Mouse (Mus musculus) cerebellum, adult 9-11 months (tissue): Measurements from ENCODE around the gene Gfra1.

Experiments
- DNase-seq: peaks from one replicate; pipeline ENCODE4 v3.0.0; 2022

Gene Gfra1

DNA sequence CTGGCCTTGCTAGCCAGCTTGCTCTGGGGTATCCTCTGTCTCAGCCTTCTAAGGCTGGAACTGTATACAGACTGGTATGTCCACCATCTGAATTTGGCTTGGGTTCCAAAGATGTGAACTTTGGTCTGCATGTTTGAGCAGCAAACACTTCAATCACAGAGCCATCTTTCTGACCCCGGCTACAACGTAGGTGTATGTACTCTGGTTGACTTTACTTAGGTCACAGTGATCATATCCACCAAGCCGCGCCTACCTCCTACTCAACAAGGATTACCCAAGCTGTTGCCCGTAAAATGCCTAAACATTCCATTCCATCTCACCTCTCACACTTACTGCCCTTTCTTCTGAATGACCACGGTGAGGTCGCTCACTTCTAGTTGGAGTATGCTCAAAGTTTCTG, 14.5 kb downstream of the Gfra1 start:
- no peak for DNase-seq

DNA sequence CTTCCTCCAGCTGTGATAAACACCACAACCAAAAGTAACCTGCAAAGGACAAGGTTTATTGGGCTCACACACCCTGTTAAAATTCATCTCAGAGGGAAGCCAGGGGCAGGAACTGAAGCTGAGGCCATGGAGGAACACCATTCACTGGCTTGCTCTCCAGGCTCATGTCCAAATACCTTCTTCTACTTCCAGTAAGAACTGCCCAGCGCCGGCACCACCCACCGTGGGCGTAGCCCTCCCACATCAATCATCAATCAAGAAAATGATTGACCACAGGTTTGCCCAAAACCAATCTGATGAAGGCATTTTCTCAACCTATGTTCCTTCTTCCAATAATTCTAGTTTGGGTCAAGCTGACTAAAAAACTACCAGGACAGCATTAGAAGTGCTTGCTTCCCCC, 16.9 kb downstream of the Gfra1 start:
- no peak for DNase-seq

DNA sequence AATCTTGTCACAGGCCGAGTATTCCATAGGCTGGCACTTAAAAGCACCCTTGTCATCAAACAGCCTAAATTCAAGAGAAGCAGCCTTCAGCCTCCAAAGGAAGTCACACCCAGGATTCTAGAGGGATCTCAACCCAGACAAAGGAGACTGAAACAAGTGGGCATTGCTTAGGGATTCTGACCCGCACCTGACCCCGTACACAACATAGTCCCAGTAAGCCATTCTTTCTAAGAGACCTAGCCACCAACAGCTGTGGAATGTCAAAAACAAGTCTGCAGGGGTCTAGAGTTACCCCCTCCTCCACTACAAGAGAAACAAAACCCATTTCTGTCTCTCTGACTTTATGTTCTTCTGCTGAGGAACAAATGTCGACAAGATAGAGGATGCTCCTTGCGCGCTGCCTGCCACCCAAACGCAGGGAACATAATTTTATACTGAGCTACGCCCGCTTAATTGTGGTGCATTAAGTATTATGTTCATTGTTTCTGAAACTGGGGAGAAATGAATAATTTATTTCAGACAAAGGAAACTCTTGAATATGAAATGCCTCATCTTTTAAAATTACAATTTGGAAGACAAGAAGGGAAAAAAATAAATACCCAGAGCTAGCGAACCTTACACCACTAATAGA, 18.2 kb downstream of the Gfra1 start:
- no peak for DNase-seq

DNA sequence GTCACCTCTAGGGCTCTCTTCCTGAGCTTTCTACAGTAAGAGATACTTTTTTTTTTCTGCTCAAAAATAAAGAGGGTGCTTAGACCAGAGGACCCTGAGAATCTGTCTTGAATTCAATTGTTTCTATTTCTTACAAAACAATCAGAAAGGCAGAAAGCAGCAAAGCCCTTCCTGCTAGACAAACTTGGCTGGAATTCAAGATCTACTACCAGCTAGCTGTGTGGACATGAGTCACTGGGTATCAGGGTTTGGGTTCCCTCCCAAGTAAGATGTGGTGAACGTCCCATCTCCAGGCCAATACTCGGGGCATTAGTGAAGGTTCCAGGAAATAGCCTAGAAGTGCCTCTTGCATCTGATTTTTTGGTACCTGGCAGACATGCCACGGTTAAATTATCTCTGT, 18.8 kb downstream of the Gfra1 start:
- DNase-seq: no peak

DNA sequence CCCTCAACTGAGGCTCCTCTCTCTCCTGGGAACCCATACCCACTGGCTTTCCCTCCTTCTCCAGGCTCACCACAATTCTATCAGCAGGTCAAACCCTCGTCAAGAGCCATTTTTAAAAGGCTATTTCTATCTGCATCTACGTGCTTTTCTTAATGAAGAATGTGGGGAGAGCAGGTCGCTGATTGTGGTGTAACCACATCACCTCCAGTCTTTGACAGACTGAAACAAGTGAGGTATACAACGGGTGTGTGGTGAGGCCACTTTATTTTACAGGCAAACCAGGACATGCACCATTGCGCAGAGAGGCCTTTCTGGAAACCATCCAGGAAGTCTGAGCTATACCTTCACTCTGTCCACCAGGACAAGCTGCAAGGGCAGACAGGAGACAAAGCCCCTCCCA, 19.8 kb downstream of the Gfra1 start:
- no peak for DNase-seq

DNA sequence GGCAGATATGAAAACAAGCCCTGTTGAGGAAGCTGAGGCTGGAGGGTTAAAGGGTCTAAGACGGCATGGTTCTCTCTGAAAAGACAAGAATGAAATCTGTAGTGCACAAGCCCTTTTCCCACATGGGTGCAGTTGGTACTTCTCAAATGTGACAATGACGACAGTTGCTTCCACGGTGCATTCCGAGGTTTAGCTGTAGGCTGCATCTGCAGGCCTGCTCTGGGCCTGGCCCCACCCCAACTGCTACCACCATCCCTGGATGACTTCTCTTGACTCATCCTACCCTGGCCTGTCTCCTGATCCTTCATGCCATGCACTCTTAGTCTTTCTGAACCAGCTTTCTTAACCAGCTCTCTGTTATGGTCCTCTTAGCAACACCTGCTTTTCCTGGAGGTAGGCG, 22.9 kb downstream of the Gfra1 start:
- no peak for DNase-seq

DNA sequence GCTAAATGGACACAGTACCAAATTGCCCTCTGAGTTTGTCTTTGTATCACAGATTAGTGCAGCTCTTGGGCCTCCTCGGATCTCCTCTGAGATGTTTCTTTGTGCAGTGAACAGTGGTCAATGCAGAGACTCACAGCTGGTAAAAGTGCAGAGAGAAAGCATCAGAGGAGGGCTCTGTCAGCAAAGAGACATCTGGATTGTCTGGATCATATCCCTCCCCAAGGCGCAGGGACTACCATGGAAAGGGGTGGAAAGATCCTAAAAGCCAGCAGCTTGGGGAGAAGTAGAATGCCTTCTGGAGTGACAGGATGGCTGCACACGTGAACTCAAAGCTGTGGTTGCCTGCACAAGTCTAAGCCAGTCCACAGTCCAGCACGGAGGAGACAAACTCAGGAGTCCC, 27.2 kb downstream of the Gfra1 start:
- DNase-seq: no peak

DNA sequence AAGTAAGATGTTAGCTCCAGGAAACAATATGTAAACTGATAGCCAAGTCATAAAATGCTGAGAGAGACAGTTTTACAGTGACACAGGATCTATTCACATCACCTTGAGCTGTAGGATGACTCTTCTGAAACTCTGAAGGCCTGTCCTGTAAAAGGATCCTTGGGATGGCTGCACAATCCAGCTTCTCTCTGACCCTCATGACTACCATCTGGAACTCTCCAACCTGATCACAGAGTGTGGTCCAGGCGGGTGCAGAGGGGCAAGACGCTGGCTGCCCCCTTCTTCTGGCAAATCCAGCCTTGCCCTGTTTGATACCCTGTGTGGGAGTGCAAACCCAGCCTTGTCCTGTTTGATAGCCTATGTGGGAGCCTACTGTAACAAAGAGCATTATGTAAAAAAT, 28.4 kb downstream of the Gfra1 start:
- DNase-seq: no peak

DNA sequence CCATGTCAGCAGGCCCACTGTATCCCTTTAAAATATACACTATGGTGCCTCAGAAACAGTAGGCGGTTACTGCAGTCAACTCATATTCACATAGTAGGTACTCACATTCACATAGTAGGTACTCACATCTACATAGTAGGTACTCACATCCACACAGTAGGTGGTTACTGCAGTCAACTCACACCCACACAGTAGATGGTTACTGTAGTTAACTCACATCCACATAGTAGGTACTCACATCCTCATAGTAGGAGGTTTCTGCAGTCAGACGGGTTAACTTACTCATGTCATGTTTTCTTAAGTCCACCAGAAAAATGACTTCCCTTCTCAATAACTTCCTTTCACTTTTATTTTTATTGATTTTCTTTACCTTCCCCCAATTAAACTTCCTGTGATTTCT, 30.8 kb downstream of the Gfra1 start:
- no peak for DNase-seq

DNA sequence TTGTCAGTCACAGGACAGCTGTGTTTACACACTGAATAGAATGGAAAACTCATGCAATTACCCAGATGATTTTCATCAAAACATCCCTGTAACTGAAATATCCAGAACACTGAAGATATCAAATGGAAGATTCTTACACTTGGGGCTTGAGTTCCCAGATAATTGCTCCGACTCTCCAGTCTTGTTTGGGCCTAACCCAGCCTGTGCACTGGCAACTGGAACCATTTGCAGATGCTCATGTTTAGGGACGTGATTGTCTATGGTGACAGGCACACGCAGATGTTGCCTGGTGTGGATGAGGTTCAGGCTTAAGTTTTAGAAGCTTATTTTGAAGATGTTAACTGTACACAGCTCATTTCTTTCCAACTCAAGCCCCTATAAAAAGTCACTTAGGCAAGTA, 31.5 kb downstream of the Gfra1 start:
- DNase-seq: no peak

DNA sequence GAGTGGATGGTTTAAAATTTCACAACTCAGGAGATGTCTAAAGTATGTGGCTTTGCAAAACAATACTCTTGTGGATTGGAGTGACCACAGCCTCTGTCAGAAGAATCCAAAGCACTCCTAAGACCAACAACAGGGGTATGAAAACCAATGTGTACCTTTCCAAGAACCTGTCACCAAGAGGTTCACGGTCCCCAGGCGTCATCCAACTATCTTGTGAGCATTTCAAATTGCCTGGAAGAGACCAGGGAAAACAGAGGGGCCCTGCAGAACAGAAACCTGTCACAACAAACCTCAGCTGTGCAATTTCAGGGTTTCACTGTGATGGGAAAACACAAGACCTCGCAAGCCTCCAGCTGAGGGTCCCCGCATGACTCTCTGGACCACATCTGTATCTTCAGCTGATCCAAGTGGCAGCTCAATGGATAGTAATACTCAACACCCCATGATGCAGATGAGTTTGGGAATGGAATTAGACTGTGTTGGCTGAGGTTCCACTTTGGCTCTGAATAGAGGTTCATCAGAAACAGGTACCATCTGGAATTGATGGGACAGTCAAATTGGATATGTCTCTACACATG, 32.7 kb downstream of the Gfra1 start:
- DNase-seq: no peak

DNA sequence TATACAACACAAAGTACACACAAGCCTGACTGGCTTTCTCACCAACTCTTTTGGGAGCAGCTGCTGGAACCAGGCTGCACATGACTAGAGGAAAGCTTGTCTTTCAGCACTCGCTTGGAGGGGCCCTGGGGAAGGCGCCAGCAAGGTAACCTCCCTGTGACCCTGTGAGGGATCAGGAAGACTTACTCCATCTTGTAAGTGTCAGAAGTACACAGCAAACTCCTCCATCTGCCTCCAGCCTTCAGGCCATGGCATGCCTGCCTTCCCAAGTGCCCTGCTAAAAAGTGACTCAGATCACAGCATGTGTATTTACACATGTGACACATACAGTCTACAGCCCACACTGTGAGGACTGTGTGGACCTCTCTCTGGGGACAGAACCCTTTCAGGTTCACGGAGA, 36.0 kb downstream of the Gfra1 start:
- no peak for DNase-seq

DNA sequence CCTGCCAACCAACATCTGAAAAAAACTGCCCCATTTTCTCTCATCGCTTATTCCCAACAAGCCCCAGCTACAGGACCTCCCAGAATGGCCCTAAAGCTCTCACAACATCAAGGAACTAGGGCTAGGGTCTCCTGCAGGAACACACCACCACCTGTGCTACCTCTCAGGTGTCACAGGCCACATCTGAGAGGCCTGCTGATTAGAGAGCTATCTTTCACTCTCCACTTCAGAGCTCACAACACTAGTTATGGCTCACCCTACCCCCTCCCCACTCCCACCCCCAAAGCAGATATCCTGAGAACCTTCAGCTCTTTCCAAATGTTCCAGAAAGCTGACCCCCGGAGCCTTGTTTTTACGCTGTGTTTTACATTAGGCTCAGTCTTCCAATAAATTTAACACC, 36.4 kb downstream of the Gfra1 start:
- no peak for DNase-seq

DNA sequence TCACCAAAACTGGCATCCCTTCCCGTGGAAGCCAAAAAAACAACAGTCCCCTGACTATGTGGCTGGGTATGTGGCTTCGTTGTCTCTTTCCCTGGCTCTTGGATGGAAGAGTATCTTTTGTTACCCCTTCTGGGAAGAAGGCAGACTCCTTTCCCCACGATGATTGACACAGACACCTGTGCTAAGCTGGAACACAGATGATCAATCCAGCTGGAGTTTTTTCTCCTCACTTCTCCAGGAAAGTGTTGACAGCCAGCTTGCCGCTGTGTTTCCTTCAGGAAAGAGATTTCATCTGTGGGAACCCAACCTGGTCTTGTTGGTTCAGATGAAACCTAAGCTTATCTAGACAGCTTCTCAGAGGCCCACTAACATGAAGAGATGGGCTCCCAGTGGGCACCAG, 40.5 kb downstream of the Gfra1 start:
- no peak for DNase-seq

DNA sequence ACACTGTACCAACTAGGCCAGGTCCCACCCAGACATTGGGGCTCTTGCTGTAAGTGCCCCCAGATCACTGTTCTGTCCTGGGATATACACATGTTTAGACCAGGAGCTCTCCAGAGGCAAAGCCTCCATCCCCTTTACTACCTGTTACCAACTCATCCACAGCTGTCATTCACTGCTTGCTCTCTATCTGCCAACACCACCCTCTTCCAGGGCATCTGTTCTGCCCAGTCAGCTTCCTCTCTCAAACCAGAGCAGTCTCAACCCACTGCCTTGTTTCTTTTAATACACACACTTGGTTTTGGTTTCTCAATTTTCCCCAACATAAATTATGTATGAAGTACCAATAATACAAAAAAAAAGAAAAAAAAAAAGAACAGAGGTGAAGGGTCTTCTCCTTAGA, 41.0 kb downstream of the Gfra1 start:
- DNase-seq: no peak

DNA sequence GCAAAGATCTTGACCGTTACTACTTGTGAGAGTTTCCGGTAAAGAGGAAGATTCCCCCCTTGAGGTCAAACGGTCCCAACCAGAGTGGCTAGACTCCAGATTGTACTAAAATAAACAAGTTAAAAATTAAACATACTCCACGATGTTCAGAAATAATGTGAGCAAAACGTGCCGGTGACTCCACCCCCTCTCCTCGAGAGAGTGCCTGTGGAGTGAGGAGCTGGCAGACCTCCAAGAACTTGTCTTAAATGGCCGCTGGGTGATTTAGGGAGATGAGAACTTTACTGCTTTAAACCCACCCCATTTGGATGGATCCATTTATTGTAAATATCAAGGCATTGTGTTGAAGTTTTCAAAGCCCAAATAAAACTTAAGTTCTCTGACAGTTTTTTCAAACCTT, 42.4 kb downstream of the Gfra1 start:
- no peak for DNase-seq

DNA sequence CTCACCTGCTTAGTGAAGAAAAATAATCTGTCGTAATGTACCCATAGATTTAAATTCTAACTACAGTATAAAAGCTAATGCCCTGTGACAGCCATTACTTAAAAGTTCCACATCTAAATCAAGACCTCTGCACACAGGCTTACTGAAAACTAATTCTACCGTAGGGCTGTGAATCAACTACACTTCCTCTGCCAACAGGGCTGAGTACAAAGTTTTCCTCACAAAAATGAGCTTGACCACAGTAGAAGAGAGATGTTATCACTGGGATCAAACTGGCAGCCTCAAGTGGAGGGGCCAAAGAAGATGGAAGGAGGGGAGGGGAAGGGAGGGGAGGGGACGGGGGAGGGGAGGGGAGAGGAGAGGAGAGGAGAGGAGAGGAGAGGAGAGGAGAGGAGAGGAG, 42.9 kb downstream of the Gfra1 start:
- DNase-seq: no peak

DNA sequence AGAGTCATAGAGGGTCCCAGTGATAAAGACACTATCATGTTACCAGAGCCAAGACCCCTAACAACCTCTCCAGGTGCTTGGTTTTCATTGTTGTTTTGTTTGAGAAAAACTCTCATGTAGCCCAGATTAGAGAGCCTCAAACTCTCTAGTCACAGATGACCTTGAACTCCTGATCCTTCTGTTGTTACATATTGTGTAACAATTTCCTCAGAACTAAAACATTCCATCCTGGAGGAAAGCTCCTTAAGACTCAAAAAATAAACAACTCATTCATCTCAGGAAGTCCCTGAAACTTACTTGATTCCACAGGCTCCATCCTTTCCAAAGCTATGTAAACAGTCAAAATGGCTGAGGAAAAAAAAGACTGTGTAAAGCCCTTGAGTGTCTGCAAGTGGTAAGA, 49.0 kb downstream of the Gfra1 start:
- no peak for DNase-seq

DNA sequence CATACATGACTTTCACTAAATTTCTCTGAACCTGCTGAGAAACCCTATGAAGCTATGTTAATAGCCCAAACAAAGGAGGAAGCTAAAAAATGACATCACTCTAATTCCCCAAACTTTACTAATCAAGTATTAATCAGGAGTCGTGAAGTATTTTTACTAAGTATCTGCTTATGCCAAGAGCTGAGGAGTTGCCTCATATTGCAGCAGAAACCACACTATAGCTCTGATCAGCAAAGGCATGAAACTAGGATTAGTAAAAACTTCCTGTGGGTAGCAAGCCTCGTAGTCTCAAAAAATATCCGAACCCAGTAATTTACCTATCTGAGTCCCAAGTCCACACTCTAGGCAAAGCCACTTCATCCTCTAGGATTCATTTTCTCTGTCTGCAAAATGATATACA, 55.5 kb downstream of the Gfra1 start:
- DNase-seq: no peak

DNA sequence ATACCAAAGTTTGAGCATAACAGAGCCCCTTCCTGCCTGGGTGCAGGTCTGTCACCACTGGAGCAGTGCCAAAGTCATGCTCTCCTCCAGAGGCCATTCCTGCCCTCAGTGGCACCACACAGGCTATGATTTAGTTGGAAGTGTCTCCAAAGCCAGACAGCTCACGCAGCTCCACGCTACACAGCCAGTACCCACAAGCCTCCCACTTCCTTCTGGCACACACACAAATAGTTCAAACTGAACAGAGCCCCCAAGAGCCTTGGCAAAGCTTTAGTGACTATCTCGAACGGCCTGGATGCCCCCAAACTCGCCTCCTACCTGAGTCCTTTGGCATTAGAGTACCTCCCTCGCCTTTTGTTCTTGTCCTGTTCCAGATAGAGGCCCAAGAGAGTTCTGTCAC, 56.5 kb downstream of the Gfra1 start:
- DNase-seq: no peak

DNA sequence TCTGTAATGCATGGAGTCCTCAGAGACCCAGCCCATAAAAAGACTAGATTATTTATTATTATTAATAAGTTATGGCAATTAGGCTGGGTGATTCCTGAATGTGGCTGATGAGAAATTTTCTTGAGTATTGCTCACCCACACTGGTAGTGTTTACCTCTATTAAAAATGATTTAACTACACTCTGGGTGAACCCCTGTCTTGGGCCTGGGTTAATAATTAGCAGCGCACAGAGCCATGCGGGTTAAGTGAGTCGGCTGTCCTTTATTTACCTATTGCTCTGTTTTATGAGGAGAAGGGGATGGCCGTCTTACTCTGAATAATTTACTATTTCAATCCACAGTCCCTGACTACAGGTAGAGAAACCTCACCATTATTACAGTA, 59.1 kb downstream of the Gfra1 start:
- no peak for DNase-seq

DNA sequence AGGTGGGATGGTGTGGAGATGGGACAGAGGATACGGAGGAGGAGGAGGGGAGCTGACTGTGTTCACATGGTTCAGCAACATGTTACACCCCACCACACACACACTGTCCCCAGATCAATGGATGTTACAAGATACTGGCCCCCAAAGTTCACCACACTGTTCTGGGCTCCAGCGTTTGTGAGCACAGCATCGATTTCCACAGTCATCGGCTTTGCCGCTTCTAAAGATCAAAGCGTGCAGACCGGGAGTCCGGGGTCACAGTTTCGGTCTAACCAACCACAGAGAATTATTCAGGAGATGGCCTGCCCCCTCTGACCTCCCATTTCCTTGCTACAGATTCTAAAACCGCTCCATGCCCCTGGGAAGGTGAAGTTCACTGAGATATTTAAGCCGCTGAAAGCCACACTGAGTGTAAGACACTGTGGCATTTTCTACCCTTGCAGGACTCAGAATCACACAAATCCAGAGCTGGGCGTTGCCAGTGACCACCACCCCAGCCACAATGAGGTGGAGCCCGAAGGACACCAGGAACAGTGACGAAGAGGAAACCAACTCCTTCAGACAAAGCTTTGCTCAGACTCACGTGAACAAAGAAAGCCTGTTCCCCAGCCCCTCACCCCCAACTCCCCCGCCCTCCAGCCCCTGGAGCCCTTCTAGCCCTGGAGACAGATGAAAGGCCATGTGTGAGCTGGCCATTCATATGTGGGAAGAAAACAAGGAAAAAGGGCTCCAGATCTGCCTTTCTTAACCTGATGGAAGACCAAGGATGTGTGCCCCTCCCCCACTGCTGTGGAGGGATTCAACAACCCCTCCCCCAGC, 59.7 kb downstream of the Gfra1 start:
- no peak for DNase-seq

DNA sequence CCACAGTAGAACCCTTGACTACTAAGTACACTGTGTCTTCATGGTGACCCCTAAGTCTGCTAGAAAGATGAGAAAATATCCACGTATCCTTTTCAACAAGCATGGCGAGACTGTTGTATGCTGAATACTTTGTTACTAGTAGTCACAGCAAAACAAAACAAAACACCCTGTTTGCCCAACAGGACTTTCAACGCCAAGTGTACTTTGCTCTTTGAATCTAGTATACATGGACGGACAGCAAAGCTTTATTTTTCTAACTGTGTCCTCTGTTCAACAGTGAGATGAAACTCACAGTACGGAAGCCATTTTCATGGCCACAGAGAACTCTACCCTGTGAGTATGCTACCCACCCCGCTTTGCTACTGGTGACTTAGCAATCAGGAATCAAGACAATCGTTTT, 62.6 kb downstream of the Gfra1 start:
- DNase-seq: no peak

DNA sequence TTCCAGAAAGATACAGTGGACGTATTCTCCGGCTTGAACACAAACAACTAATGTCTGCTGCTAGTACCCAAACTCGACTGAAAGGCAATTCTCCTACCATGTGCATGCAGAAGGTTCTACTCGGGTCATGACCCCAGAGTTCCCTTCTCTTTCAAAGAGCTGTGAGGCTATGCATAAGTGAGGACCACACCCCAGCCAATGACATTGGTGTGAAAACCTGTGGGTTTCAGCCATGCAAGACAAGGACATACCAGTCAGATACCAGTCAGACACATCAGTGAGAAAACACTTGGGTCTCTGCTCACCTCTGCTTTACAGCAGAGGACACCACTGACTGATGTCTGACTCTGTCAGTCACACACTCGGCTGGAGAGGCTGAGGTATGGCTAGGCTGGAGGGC, 63.9 kb downstream of the Gfra1 start:
- DNase-seq: no peak

DNA sequence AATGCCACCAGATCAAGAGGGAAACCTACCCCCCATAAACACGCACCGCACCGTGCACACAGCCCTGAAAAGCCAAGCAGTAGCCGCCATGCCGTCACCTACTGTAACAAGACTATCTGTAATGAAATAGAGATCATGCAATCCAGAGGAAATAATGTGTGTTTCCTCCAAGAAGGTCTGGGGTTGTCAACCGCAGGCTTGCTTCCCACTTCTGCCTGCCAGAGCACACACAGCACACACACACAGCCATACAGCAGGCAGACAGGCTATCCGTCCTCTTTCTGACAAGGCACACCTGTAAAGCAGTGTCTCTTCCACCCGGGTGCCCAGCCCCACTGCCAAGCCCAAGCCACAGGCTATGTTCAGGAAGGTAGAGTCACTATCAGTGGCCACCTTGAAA, 66.2 kb downstream of the Gfra1 start:
- no peak for DNase-seq
